Mouse (Mus musculus) embryonic facial prominence, embryonic 13.5 days (tissue): ENCODE data around the gene Ccnjl. TPM values are rescaled to one million over a fixed set of nuclear protein-coding genes. Genes with fewer than 3 reads are reported as not detected.

Experiments
- ATAC-seq: fragments of 200-750 bp; cut with Nextera tagmentation; 2 replicates; pipeline ENCODE4 v1.8.0; 2017; ENCODE audit warnings: low read depth; ENCODE audit not compliant: insufficient number of reproducible peaks, insufficient read depth, low FRiP score, low TSS enrichment
- H3K27ac ChIP-seq: fragments of 300-500 bp; sonication (generic); 2 replicates; pipeline ENCODE4 v1.5.1; 2015; ENCODE audit warnings: moderate library complexity, mild to moderate bottlenecking, inconsistent platforms
- H3K27me3 ChIP-seq: fragments of 300-500 bp; sonication (generic); 2 replicates; pipeline ENCODE4 v1.6.1; 2015; ENCODE audit warnings: mild to moderate bottlenecking, inconsistent platforms
- H3K36me3 ChIP-seq: fragments of 300-500 bp; sonication (generic); 2 replicates; pipeline ENCODE4 v1.6.1; 2015; ENCODE audit warnings: mild to moderate bottlenecking, inconsistent platforms
- H3K4me1 ChIP-seq: fragments of 300-500 bp; sonication (generic); 2 replicates; pipeline ENCODE4 v1.6.1; 2015; ENCODE audit warnings: inconsistent platforms
- H3K4me2 ChIP-seq: fragments of 300-500 bp; sonication (generic); 2 replicates; pipeline ENCODE4 v1.6.1; 2015; ENCODE audit warnings: moderate library complexity, mild to moderate bottlenecking, inconsistent platforms
- H3K4me3 ChIP-seq: fragments of 300-500 bp; sonication (generic); 2 replicates; pipeline ENCODE4 v1.5.1; 2015; ENCODE audit warnings: mild to moderate bottlenecking, inconsistent platforms
- H3K9ac ChIP-seq: fragments of 300-500 bp; sonication (generic); 2 replicates; pipeline ENCODE4 v1.6.1; 2015; ENCODE audit warnings: mild to moderate bottlenecking, inconsistent platforms
- H3K9me3 ChIP-seq: fragments of 300-500 bp; sonication (generic); 2 replicates; pipeline ENCODE4 v1.6.1; 2016; ENCODE audit warnings: inconsistent platforms
- WGBS: fragments of 180-500 bp; shearing (Covaris S2); methylation state at CpG from one replicate; pipeline ENCODE4 v1.1.7; 2015; ENCODE audit warnings: mixed read lengths; 5-methylcytosine and 5-hydroxymethylcytosine counted together
- polyA plus RNA-seq: library from polyadenylated mRNA; unstranded; fragments of >200 nt; fragmentation: Nextera tagmentation; extraction: Ambion mirVana; gene quantifications from 2 replicates; pipeline ENCODE4 v1.2.1, GENCODE M21; 2015

Gene Ccnjl
- polyA plus RNA-seq, 1 experiment from 2014 or later, result 14.2 TPM

DNA sequence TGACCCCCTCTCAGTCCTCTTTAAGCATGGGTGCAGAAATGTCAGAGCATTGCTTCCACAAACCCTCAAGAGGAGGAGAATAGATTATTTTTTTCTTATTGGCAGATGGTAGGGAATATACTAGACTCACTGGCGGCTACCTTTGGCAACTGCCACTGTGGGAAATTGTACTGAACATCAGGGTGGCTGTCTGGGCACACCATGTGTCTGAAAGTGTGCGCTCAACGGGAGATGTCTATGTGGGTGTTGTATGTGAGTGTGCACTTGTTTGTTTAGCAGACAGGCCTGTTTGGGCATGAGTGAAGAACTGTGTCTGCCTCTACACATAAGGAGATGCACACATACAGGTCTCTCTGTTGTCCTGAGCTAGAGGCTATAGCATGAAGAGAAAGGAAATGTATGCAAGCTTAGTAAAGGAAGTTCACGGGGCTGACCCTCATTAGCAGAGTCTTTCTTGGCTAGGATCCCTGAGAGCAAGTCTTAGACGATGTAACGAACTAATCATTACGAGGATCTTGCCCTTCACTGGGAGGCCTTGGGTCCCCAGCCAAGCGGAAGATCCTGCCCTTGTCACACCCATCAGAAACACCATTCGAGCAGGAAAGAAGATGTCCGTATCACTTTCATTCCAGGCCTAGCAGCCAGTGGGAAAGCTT is 81.5 kb downstream of the Ccnjl start:
- no peak overlapping the region for H3K4me3 ChIP-seq
- H3K27ac ChIP-seq, result no peak overlapping the region
- ATAC-seq, result no peak
- no peaks in the 10 kb centered on the region for H3K27me3 ChIP-seq
- no peak overlapping the region for H3K4me2 ChIP-seq
- H3K9me3 ChIP-seq, result no peaks in the 10 kb centered on the region
- H3K9ac ChIP-seq, result no peak overlapping the region
- H3K36me3 ChIP-seq, result no peaks in the 10 kb centered on the region
- peaks cover 7% of the 10 kb centered on the region for H3K4me1 ChIP-seq
- WGBS, result 78% methylated on average over 10 of the region's 10 CpGs

DNA sequence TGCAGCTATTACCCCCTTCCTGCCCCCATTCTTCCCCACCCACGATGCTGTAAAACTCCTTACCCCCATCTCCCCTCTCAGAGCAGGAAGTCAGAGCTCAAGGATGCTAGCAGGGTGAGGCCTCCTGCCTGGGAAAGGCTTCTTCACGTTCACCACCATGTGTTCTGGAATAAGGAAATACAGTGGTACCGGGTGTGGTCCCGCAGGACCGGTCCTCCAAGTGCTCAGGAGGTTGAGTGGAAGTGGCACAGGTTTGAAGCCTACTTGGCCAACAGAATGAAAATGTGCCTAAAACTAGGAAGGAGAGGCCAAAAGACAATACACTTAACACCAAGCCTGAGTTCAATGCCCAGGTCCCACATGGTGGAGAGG is 82.1 kb downstream of the Ccnjl start:
- Histone ChIP-seq H3K27ac (no peak overlapping the region), H3K4me2 (no peak overlapping the region), H3K27me3 (no peaks in the 10 kb centered on the region), H3K4me3 (no peak overlapping the region), H3K9ac (no peak overlapping the region), H3K36me3 (no peaks in the 10 kb centered on the region), H3K4me1 (peaks cover 7% of the 10 kb centered on the region), H3K9me3 (no peaks in the 10 kb centered on the region)
- 79% methylated on average over 5 of the region's 5 CpGs for WGBS
- no peak for ATAC-seq

DNA sequence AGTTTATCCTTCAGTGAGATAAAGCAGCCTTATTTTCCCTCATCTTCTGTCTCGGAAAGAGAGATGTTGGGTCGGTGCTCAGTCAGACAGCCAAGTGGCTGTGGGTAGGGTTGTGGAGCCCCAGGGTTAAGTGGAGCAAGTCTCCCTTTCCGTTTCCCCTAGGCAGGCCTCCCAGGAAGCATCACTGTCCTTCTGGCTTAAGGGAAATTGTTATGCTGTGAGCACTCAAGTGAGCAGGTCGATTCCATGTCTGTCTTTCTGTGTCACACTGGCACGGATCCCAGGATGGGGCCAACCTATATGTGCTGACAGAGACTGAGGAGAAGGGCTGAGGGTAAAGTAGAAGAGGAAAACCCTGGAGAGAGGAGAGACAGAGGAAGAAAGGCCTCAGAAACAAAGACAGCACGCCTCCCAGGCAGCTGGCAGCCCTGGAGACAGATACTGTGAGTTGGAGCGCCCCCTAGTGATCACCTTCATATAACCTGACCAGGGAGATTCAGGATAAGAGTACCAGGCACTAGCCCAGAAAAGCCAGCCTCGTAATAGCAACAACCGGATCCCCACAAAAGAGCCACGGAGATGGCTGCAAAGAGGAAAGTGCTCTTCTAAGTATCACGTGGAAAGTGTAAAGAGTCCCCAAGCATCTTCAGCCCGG is 84.4 kb downstream of the Ccnjl start:
- WGBS, result 25% methylated on average over 12 of the region's 12 CpGs
- Histone ChIP-seq H3K9me3 (no peaks in the 10 kb centered on the region), H3K36me3 (no peaks in the 10 kb centered on the region), H3K27me3 (no peaks in the 10 kb centered on the region), H3K4me2 (no peak overlapping the region), H3K9ac (no peak overlapping the region), H3K27ac (peak overlapping the region; percentile 56), H3K4me3 (no peak overlapping the region), H3K4me1 (peaks cover 16% of the 10 kb centered on the region)
- peak; percentile 34; the same call in 1 of the 2 replicates for ATAC-seq

DNA sequence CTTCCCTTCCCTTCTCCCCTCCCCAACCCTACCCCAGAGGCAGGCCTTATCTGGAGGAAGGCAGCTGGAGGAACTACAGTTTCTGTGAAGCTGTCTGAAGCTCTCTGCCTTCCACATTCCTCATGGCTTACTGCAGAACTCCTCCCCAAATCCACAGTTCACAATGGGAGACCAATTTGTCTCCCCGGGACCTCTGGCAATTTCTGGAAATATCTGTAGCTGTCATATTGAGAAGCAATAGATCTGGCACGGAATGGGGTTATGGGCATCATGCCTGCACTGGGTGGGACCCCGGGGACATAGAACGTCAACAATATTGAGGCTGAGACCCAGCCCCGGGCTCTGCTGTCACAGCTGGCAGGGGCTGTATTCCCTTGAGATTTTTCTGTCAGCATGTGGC is 89.3 kb downstream of the Ccnjl start:
- ATAC-seq, result no peak
- WGBS, result 44% methylated on average over 5 of the region's 5 CpGs

DNA sequence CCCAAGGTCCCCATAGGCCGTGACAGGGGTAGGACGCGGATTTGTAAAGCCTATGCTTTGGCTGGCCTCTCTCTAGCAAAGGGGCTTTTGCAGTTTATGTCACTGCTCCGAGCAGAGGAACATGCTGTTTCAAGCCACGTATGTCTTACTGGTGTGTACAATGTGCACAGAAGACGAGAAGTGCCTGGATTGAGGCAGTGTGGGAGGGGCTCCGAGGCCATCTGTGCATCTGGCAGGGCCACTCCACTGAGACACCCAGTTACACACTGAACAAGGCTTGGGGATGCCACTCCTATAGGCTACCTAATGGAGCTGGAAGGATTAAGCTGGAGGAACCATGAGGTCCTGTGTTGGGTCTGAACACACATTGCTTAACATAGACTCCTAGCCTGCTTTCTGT is 89.8 kb downstream of the Ccnjl start:
- 63% methylated on average over 7 of the region's 7 CpGs for WGBS
- no peak overlapping the region for H3K27ac ChIP-seq

More for the DNA sequence above, 89.3 kb downstream of the Ccnjl start:
- H3K9me3 ChIP-seq, result no peaks in the 10 kb centered on the region
- no peak overlapping the region for H3K9ac ChIP-seq
- H3K4me3 ChIP-seq, result no peak overlapping the region
- H3K27me3 ChIP-seq, result no peaks in the 10 kb centered on the region
- peak overlapping the region; percentile 5; the same call in 1 of the 2 replicates for H3K27ac ChIP-seq
- peaks cover 18% of the 10 kb centered on the region for H3K4me1 ChIP-seq
- no peaks in the 10 kb centered on the region for H3K36me3 ChIP-seq
- no peak overlapping the region for H3K4me2 ChIP-seq

GRCm38 (mm10) chr11:43621769-43622168 is 93.2 kb downstream of the Ccnjl start:
- no peak overlapping the region for H3K27ac ChIP-seq
- H3K4me1 ChIP-seq, result peaks cover 23% of the 10 kb centered on the region
- no peaks in the 10 kb centered on the region for H3K9me3 ChIP-seq
- H3K36me3 ChIP-seq, result no peaks in the 10 kb centered on the region
- no peaks in the 10 kb centered on the region for H3K27me3 ChIP-seq
- WGBS, result 74% methylated on average over 5 of the region's 5 CpGs
- H3K9ac ChIP-seq, result no peak overlapping the region
- H3K4me3 ChIP-seq, result no peak overlapping the region
- no peak for ATAC-seq
- H3K4me2 ChIP-seq, result no peak overlapping the region

More for the DNA sequence above, 89.8 kb downstream of the Ccnjl start:
- H3K9me3 ChIP-seq, result no peaks in the 10 kb centered on the region
- 0 out of 2 replicates have a peak, but pooled peaks have one; percentile 18 for ATAC-seq
- no peak overlapping the region for H3K4me2 ChIP-seq
- H3K4me3 ChIP-seq, result no peak overlapping the region
- 0 out of 2 replicates have a peak, but pooled peaks cover 13% of the 10 kb centered on the region for H3K4me1 ChIP-seq
- no peaks in the 10 kb centered on the region for H3K36me3 ChIP-seq
- H3K9ac ChIP-seq, result no peak overlapping the region
- H3K27me3 ChIP-seq, result no peaks in the 10 kb centered on the region

- 93% methylated on average over 1 of the region's 1 CpGs for WGBS
- Histone ChIP-seq H3K4me3 (no peak overlapping the region), H3K36me3 (no peaks in the 10 kb centered on the region), H3K4me1 (peaks cover 17% of the 10 kb centered on the region), H3K4me2 (no peak overlapping the region), H3K9ac (no peak overlapping the region), H3K27me3 (no peaks in the 10 kb centered on the region), H3K9me3 (no peaks in the 10 kb centered on the region), H3K27ac (no peak overlapping the region)
- ATAC-seq, result no peak
Observed at GRCm38 (mm10) chr11:43624341-43624740, 95.8 kb downstream of the Ccnjl start.

GRCm38 (mm10) chr11:43626300-43626926 is 97.8 kb downstream of the Ccnjl start:
- ATAC-seq, result no peak
- peaks cover 17% of the 10 kb centered on the region for H3K4me1 ChIP-seq
- H3K4me3 ChIP-seq, result peak overlapping the region; percentile 25
- no peaks in the 10 kb centered on the region for H3K9me3 ChIP-seq
- peak overlapping the region; percentile 56 for H3K4me2 ChIP-seq
- H3K9ac ChIP-seq, result peak overlapping the region; percentile 32; the same call in 1 of the 2 replicates
- no peaks in the 10 kb centered on the region for H3K27me3 ChIP-seq
- WGBS, result 10% methylated on average over 12 of the region's 12 CpGs
- no peaks in the 10 kb centered on the region for H3K36me3 ChIP-seq
- no peak overlapping the region; the same call in 1 of the 2 replicates for H3K27ac ChIP-seq

- H3K27ac ChIP-seq, result no peak overlapping the region; the same call in 1 of the 2 replicates
- 32% methylated on average over 18 of the region's 18 CpGs for WGBS
- peak overlapping the region; percentile 56 for H3K4me2 ChIP-seq
- ATAC-seq, result no peak
- H3K9me3 ChIP-seq, result no peaks in the 10 kb centered on the region
- 0 out of 2 replicates have a peak overlapping the region, but pooled peaks have one; percentile 32 for H3K9ac ChIP-seq
- H3K36me3 ChIP-seq, result no peaks in the 10 kb centered on the region
- H3K4me3 ChIP-seq, result peak overlapping the region; percentile 25; the same call in 1 of the 2 replicates
- peaks cover 17% of the 10 kb centered on the region for H3K4me1 ChIP-seq
- H3K27me3 ChIP-seq, result no peaks in the 10 kb centered on the region
Observed at GRCm38 (mm10) chr11:43626927-43627645, 98.5 kb downstream of the Ccnjl start.

DNA sequence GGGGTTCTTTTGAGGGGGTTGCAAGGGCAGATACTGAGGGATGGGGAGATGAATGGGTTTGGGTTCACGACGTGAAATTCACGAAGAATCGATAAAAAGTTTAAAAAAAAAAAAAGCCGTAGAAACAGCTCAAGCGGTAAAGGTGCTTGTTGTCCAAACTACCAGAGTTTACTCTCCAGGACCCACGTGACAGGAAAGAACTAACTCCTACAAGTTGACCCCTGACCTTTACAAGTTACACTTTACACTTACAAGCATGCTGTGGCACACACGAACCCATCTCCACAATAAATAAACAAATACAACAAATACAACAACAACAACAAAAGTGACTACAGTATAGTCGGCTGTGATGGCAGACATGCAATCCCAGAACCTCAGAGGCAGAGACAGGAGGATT is 103.1 kb downstream of the Ccnjl start:
- no peaks in the 10 kb centered on the region for H3K27me3 ChIP-seq
- WGBS, result 83% methylated on average over 9 of the region's 9 CpGs
- no peak overlapping the region for H3K4me3 ChIP-seq
- peaks cover 19% of the 10 kb centered on the region for H3K4me1 ChIP-seq
- H3K4me2 ChIP-seq, result no peak overlapping the region
- H3K9me3 ChIP-seq, result no peaks in the 10 kb centered on the region; the same call in 1 of the 2 replicates
- ATAC-seq, result no peak
- no peak overlapping the region for H3K27ac ChIP-seq
- H3K36me3 ChIP-seq, result no peaks in the 10 kb centered on the region
- H3K9ac ChIP-seq, result no peak overlapping the region

- no peak overlapping the region for H3K4me2 ChIP-seq
- H3K4me1 ChIP-seq, result peaks cover 10% of the 10 kb centered on the region
- 52% methylated on average over 4 of the region's 4 CpGs for WGBS
- H3K9ac ChIP-seq, result no peak overlapping the region
- no peak overlapping the region for H3K27ac ChIP-seq
- no peaks in the 10 kb centered on the region for H3K27me3 ChIP-seq
- no peak overlapping the region for H3K4me3 ChIP-seq
- ATAC-seq, result no peak
- H3K36me3 ChIP-seq, result no peaks in the 10 kb centered on the region
- no peaks in the 10 kb centered on the region; the same call in 1 of the 2 replicates for H3K9me3 ChIP-seq
Observed at GRCm38 (mm10) chr11:43632566-43632965, 104.0 kb downstream of the Ccnjl start.
